Mouse (Mus musculus) intestine, embryonic 15.5 days (tissue): Measurements from ENCODE around the gene Rapgef5. TPM values are rescaled to one million over a fixed set of nuclear protein-coding genes. Genes with fewer than 3 reads are reported as not detected.

Experiments
- ATAC-seq: fragments of 200-750 bp; cut with Nextera tagmentation; 2 replicates; pipeline ENCODE4 v1.8.0; 2017; ENCODE audit warnings: moderate TSS enrichment, moderate library complexity
- H3K27ac ChIP-seq: fragments of 300-500 bp; sonication (generic); 2 replicates; pipeline ENCODE4 v1.5.1; 2015; ENCODE audit warnings: mild to moderate bottlenecking, inconsistent platforms
- H3K27me3 ChIP-seq: fragments of 300-500 bp; sonication (generic); replicated peaks from 2 replicates; pipeline ENCODE4 v1.6.1; 2015; ENCODE audit warnings: inconsistent platforms
- H3K36me3 ChIP-seq: fragments of 300-500 bp; sonication (generic); 2 replicates; pipeline ENCODE4 v1.6.1; 2015; ENCODE audit warnings: inconsistent platforms
- H3K4me1 ChIP-seq: fragments of 300-500 bp; sonication (generic); replicated peaks from 2 replicates; pipeline ENCODE4 v1.6.1; 2015; ENCODE audit warnings: inconsistent platforms
- H3K4me2 ChIP-seq: fragments of 300-500 bp; sonication (generic); replicated peaks from 2 replicates; pipeline ENCODE4 v1.6.1; 2015; ENCODE audit warnings: mild to moderate bottlenecking, inconsistent platforms
- H3K4me3 ChIP-seq: fragments of 300-500 bp; sonication (generic); replicated peaks from 2 replicates; pipeline ENCODE4 v1.5.1; 2015; ENCODE audit warnings: inconsistent platforms
- H3K9ac ChIP-seq: fragments of 300-500 bp; sonication (generic); 2 replicates; pipeline ENCODE4 v1.6.1; 2015; ENCODE audit warnings: inconsistent platforms
- H3K9me3 ChIP-seq: fragments of 300-500 bp; sonication (generic); 2 replicates; pipeline ENCODE4 v1.6.1; 2016; ENCODE audit warnings: inconsistent platforms
- WGBS: fragments of 180-500 bp; shearing (Covaris S2); methylation state at CpG from one replicate; pipeline ENCODE4 v1.1.7; 2015; 5-methylcytosine and 5-hydroxymethylcytosine counted together
- polyA plus RNA-seq: library from polyadenylated mRNA; unstranded; fragments of >200 nt; fragmentation: Nextera tagmentation; extraction: Ambion mirVana; gene quantifications from 2 replicates; pipeline ENCODE4 v1.2.1, GENCODE M21; 2015

Gene Rapgef5
- polyA plus RNA-seq, 1 experiment from 2014 or later: 9.8 TPM

DNA sequence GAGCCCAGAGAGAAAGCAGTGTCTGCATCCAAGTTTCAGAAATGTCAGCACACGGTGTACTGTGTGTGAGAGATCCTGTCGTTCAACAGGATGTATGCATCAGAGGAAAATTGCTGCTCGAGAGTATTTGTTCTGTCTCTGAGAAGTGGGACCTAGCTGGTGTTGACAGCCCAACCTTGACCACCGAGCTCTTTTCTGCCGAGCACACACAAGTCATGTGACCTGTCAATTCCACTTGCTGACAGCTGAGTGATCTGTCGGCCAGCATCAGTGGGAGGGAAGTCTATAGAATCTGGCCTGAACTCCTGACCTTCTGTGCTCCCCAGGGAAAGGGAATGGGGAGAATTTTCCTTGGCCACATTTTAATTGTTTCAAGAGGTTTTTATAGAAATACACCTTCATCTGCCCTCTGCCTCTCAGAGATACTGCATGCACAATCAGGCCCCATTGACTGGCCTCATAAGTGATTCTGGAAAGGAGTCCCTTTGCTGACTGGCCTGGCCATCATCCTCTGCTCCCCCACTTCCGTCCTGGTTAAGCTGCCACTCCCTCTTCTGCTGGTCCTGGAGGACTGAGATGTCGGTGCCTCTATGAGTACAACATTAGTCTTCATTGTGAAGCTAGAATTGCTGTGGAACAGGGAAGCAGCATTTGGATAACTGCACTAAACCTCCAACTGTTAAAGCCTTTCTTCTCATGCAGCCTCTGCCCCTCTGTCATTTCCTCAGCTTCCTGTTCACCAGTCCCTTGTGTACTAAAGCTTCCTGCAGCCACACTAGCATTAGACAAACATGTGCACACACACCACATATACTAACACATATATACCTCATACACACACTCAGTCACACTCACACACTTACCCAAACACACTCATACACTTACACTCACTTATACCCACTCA lies 228.6 kb downstream of the Rapgef5 start:
- ATAC-seq: no peak
- H3K36me3 ChIP-seq: no peaks in the 10 kb centered on the region
- no peaks in the 10 kb centered on the region for H3K27me3 ChIP-seq
- no peak overlapping the region for H3K27ac ChIP-seq
- H3K9me3 ChIP-seq: no peaks in the 10 kb centered on the region
- H3K4me1 ChIP-seq: no peaks in the 10 kb centered on the region
- H3K4me2 ChIP-seq: no peak overlapping the region
- WGBS: 35% methylated on average over 8 of the region's 8 CpGs
- H3K9ac ChIP-seq: no peak overlapping the region
- no peak overlapping the region for H3K4me3 ChIP-seq

DNA sequence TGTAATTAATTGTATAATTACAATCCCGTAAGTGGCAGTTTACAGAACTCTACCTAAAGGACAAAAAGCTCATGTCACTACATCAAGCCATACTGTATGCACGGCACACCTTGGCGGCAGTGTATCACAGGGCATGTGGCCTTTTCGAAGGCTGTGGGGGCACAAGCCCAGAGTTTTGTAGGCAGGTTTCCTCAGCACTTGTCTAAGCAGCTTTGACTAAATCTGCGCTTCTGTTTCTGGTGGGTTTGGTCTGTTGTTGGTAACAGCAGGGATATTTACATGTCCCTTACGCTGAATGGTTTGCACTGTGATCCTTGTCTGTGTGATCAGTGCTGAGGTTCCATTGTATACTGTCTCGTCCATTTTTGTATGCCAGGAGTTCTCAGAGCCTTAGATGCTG lies 230.3 kb downstream of the Rapgef5 start:
- no peak overlapping the region for H3K27ac ChIP-seq
- no peaks in the 10 kb centered on the region for H3K9me3 ChIP-seq
- H3K27me3 ChIP-seq: no peaks in the 10 kb centered on the region
- no peak overlapping the region for H3K4me2 ChIP-seq
- no peak overlapping the region for H3K4me3 ChIP-seq
- no peak for ATAC-seq
- H3K9ac ChIP-seq: no peak overlapping the region
- whole genome bisulfite sequencing: 90% methylated on average over 7 of the region's 7 CpGs
- no peaks in the 10 kb centered on the region for H3K36me3 ChIP-seq
- H3K4me1 ChIP-seq: no peaks in the 10 kb centered on the region

DNA sequence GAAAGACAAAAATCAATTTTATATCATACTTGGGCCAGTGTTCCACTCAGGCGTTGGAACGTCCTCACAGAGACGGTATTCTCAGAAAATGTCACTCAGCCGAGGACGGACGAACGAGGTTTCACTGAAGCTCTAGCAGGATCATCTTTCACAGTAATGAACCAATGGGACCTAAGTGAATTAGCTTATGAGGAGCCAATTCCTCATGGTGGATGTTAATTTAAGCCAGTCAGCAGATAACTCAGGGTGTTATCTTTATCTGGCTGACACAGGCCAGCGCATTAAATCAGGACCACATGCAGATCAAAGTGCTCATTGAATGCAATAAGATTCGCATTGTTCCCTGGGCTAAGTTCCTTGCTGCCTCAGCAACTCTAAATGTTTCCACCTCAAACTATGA lies 234.8 kb downstream of the Rapgef5 start:
- ATAC-seq: no peak
- no peaks in the 10 kb centered on the region for H3K36me3 ChIP-seq
- 0 out of 2 replicates have a peak overlapping the region, but pooled peaks have one; percentile 7 for H3K4me2 ChIP-seq
- H3K9me3 ChIP-seq: no peaks in the 10 kb centered on the region
- no peak overlapping the region for H3K4me3 ChIP-seq
- WGBS: 44% methylated on average over 9 of the region's 9 CpGs
- H3K4me1 ChIP-seq: 0 out of 2 replicates have a peak, but pooled peaks cover 3% of the 10 kb centered on the region
- H3K27ac ChIP-seq: 0 out of 2 replicates have a peak overlapping the region, but pooled peaks have one; percentile 22
- H3K9ac ChIP-seq: no peak overlapping the region
- no peaks in the 10 kb centered on the region for H3K27me3 ChIP-seq

DNA sequence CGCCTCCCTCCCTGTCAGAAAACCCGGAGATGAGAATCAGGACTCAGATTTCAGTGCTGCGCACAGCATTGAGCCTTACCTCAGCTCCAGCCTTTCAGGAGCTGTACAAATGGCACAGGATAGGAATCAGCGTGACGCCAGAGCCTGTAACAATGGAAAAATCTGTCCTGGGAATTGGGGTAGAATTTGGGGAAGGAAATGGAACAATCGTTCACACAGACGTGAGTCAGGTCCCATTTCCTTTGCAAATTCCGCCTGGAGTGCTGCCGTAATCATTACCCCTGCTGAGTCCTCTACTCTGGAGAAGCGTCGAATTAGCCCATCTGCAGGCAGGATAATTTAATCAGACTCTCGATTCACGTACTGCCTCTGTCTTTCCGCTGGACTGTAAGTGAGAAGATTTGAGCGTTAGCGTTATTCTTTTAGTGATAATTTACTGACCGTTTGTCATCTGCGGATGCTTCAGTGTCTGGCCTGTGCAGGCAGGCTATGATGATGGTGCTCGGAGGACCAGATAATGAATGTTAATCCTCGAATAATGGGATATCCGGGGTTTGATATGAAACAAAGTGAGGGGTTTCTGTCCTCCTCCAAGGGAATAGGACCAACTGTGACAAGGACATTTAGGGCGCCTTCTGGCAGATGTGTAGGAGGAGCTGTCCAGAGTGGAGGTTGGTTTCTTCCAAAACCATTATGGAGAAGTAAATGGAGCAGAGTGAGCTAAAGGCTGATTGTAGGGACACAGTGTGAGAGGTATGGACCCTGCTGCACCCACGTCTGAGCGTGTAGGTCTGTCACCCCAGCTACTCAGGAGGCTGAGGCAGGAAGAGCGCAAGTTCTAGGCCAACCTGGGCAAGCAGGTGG lies 235.5 kb downstream of the Rapgef5 start:
- ATAC-seq: no peak
- Histone ChIP-seq H3K4me1 (0 out of 2 replicates have a peak, but pooled peaks cover 3% of the 10 kb centered on the region), H3K4me2 (peak overlapping the region; percentile 7; the same call in 1 of the 2 replicates), H3K9ac (no peak overlapping the region), H3K4me3 (no peak overlapping the region), H3K36me3 (no peaks in the 10 kb centered on the region), H3K27me3 (no peaks in the 10 kb centered on the region), H3K27ac (0 out of 2 replicates have a peak overlapping the region, but pooled peaks have one; percentile 3), H3K9me3 (no peaks in the 10 kb centered on the region)
- WGBS: 48% methylated on average over 25 of the region's 25 CpGs

DNA sequence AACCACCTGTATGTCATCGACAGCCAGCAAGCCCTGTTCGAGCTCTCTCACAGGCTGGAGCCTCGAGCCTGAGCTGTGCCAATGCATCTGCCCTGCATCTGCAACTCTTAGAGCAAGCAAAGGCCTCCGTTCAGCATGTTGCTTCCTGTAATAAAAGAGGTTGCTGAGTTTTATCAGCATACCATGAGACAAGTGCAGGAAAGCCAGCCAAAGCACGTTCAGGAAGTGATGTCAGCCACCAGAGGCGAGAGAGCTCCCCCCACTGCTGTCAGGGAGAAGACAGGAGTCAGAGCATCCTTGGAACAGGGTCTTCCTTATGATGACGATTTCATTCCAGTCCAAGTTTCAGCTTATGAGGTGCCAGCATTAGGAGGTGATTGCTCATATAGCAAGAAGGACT lies 239.7 kb downstream of the Rapgef5 start:
- 40% methylated on average over 7 of the region's 7 CpGs for WGBS
- Histone ChIP-seq H3K4me1 (0 out of 2 replicates have a peak, but pooled peaks cover 3% of the 10 kb centered on the region), H3K4me2 (no peak overlapping the region), H3K4me3 (no peak overlapping the region), H3K9me3 (no peaks in the 10 kb centered on the region), H3K9ac (no peak overlapping the region), H3K36me3 (no peaks in the 10 kb centered on the region), H3K27me3 (no peaks in the 10 kb centered on the region), H3K27ac (no peak overlapping the region)
- ATAC-seq: no peak; the same call in 1 of the 2 replicates

DNA sequence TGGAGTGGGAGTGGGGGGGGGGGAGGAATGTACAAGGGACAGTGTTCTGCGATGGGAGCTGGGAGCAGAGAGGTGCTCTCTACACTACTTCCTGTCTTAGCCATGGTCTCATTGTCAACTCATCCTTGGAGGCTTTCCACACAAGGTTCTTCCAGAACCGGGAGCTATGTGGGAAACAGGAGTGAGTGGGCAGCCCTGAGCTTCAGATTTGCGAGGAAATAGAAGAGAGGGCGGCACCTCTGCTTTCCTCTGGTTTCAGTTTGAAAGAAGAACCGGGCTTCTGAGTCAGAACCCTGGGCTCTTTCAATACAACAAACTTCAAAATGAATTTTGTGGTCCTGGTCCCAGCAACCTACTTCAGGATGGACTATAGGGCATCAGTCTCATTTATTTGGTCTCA lies 244.1 kb downstream of the Rapgef5 start:
- WGBS: 73% methylated on average over 5 of the region's 5 CpGs
- no peak overlapping the region for H3K27ac ChIP-seq
- H3K36me3 ChIP-seq: no peaks in the 10 kb centered on the region
- 0 out of 2 replicates have a peak, but pooled peaks cover 3% of the 10 kb centered on the region for H3K4me1 ChIP-seq
- no peaks in the 10 kb centered on the region for H3K27me3 ChIP-seq
- ATAC-seq: no peak
- no peaks in the 10 kb centered on the region for H3K9me3 ChIP-seq
- H3K4me3 ChIP-seq: no peak overlapping the region
- H3K4me2 ChIP-seq: no peak overlapping the region
- no peak overlapping the region for H3K9ac ChIP-seq

DNA sequence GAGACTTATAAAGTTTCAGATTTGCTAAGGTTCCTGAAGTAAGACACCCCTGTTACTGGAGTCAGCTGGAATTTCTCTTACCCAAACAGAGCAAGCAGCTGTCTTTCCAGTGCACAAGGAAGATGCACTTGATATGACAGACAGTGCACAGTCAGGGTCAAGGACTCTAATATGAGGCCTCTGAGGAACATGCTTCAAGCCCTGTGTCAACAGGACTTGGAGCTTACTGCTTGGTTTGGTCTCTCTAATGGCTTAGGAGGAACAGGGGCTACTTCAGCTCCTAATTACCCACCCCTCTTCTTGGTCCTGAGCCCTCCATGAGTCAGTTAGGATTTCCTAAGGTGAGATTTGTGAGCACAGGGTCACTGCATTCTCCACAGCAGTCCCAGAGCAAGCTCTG lies 244.6 kb downstream of the Rapgef5 start:
- Histone ChIP-seq H3K4me2 (no peak overlapping the region), H3K4me1 (0 out of 2 replicates have a peak, but pooled peaks cover 2% of the 10 kb centered on the region), H3K36me3 (no peaks in the 10 kb centered on the region), H3K9me3 (no peaks in the 10 kb centered on the region), H3K27ac (no peak overlapping the region), H3K9ac (no peak overlapping the region), H3K4me3 (no peak overlapping the region), H3K27me3 (no peaks in the 10 kb centered on the region)
- ATAC-seq: no peak

DNA sequence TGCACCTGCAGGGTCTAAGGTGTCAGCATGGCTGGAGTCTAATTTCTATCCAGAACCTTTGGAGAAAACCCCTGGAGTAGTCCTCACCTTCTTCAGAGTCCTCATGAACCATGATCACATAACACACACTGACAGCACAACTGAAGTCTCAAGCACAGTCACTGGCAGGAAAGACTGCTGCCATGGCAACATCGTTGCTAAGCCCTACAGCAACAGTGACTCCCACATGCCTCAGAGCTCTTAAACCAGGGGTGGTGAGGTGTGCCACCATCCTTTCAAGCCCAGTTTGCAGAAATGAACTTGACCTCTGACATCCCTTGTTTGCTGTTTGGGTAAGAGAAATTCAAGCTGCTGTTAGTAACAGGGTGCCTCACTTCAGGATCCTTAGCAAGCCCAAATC lies 245.4 kb downstream of the Rapgef5 start:
- whole genome bisulfite sequencing: 38% methylated on average over 1 of the region's 1 CpGs
- no peak for ATAC-seq

DNA sequence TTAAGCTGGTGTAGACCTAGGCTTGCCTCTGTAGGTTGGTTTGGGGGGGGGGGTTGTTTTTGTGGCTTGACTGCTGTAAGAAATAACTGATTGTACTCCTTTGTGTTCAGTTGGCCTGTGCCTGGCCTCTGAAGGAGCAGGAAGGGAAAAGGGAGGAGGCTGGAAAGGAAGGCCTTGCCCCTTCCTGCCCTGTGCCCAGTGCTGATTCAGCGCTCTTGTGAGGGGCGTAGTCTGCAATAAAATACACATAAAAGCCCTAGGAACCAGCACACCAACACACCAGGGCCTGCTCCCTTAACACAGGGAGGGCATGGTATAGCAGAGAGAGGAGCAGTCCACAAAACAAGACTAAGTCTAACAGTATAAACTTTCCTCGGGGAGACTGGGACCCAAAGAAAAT lies 247.0 kb downstream of the Rapgef5 start:
- Histone ChIP-seq H3K4me1 (no peaks in the 10 kb centered on the region), H3K4me3 (no peak overlapping the region), H3K27me3 (no peaks in the 10 kb centered on the region), H3K4me2 (no peak overlapping the region), H3K9ac (no peak overlapping the region), H3K9me3 (no peaks in the 10 kb centered on the region), H3K27ac (no peak overlapping the region), H3K36me3 (no peaks in the 10 kb centered on the region)
- ATAC-seq: peak; percentile 74
- WGBS: 53% methylated on average over 3 of the region's 3 CpGs

More for the DNA sequence above, 245.4 kb downstream of the Rapgef5 start:
- H3K27me3 ChIP-seq: no peaks in the 10 kb centered on the region
- no peak overlapping the region for H3K27ac ChIP-seq
- H3K4me2 ChIP-seq: no peak overlapping the region
- H3K4me3 ChIP-seq: no peak overlapping the region
- no peaks in the 10 kb centered on the region for H3K36me3 ChIP-seq
- H3K4me1 ChIP-seq: no peaks in the 10 kb centered on the region
- no peaks in the 10 kb centered on the region for H3K9me3 ChIP-seq
- no peak overlapping the region for H3K9ac ChIP-seq

DNA sequence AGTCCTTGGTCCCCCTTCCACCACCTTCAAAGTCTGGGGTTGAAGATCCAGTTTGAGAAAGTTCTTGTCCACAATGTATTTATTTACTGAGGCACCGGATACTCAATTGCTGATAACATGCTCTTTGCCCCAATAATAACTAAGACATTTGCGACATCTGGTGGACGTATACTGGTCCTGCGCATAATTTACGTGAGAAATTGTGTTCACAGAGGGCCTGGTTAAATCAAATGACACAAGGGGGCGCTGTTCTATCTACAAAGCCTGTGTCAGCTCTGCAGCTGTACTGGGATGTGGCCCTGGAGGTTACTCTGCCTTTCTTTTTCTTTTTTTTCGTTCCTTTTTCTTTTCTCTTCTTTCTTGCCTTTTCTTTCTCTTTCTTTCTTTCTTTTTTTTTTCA lies 248.6 kb downstream of the Rapgef5 start:
- 9% methylated on average over 7 of the region's 7 CpGs for WGBS
- H3K9ac ChIP-seq: no peak overlapping the region
- H3K4me2 ChIP-seq: no peak overlapping the region
- no peaks in the 10 kb centered on the region for H3K9me3 ChIP-seq
- H3K4me1 ChIP-seq: no peaks in the 10 kb centered on the region
- H3K36me3 ChIP-seq: no peaks in the 10 kb centered on the region
- peak; percentile 56; the same call in 1 of the 2 replicates for ATAC-seq
- no peak overlapping the region for H3K27ac ChIP-seq
- no peaks in the 10 kb centered on the region for H3K27me3 ChIP-seq
- H3K4me3 ChIP-seq: no peak overlapping the region

DNA sequence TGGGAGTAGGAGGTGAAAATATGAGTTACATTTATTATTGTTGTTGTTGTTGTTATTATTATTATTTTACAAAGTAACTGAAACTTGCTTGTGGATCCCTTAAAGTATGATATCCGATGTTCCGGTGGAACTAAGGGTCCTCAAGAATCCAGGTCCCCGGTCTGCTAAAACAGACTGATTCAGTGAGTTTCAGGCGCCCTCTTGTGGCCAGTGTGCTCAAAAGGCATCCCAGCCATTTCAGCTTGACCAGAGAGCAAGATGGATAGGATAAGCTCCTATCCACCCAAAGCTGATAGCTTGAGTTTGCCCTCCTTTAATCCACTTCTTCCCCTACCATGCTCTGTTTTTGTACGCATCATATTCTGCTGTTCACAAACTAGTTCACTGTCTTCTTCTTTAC lies 252.8 kb downstream of the Rapgef5 start:
- no peaks in the 10 kb centered on the region for H3K27me3 ChIP-seq
- H3K27ac ChIP-seq: no peak overlapping the region
- no peak overlapping the region for H3K4me2 ChIP-seq
- H3K4me3 ChIP-seq: no peak overlapping the region
- WGBS: 9% methylated on average over 5 of the region's 5 CpGs
- no peaks in the 10 kb centered on the region for H3K9me3 ChIP-seq
- H3K9ac ChIP-seq: no peak overlapping the region
- H3K36me3 ChIP-seq: no peaks in the 10 kb centered on the region
- no peaks in the 10 kb centered on the region for H3K4me1 ChIP-seq
- no peak; the same call in 1 of the 2 replicates for ATAC-seq

DNA sequence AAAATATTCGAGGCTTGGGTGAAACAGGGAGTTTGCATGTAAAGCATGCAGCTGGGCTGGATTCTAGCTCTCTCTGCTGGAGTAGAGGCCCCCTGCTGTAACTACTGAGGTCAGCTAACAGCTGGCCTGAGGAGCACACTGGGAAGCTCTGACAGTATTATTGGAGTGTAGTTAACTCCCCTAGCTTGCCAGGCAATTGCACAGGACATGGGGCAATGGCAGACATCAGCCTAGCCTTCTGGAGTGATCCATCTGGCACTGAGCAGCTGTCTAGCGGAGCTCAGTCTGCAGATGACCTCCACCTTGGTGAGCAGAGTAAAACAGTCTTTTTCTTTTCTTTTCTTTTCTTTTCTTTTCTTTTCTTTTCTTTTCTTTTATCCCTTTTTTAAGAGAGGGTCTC lies 253.9 kb downstream of the Rapgef5 start:
- 47% methylated on average over 2 of the region's 2 CpGs for WGBS
- Histone ChIP-seq H3K4me1 (no peaks in the 10 kb centered on the region), H3K9me3 (no peaks in the 10 kb centered on the region), H3K9ac (no peak overlapping the region), H3K27me3 (no peaks in the 10 kb centered on the region), H3K27ac (no peak overlapping the region), H3K4me3 (no peak overlapping the region), H3K4me2 (no peak overlapping the region), H3K36me3 (no peaks in the 10 kb centered on the region)
- no peak for ATAC-seq
